Mouse (Mus musculus) MEL (cell line): Measurements from ENCODE around the gene 1700029I15Rik. TPM values are rescaled to one million over a fixed set of nuclear protein-coding genes. Genes with fewer than 3 reads are reported as not detected.

Source experiments
- DNase-seq: peaks from one replicate; pipeline ENCODE4 v3.0.0; 2011; ENCODE audit warnings: low read depth, low spot score
- H3K27ac ChIP-seq: 2 replicates; pipeline ENCODE4 v1.5.1; 2012; ENCODE audit warnings: low read depth, mild to moderate bottlenecking, control low read depth, low read length, moderate library complexity; ENCODE audit not compliant: control insufficient read depth
- H3K27me3 ChIP-seq, 2 experiments: fragments of 150-350 bp in 1 of 2; sonication (generic) in 1 of 2; 2 replicates each; pipeline ENCODE4 v1.6.1; 2012; ENCODE audit warnings: low read length in 2 of 2, mild to moderate bottlenecking in 2 of 2, improper control_type of control experiment in 1 of 2, moderate library complexity in 1 of 2; ENCODE audit not compliant: insufficient read depth in 2 of 2, control insufficient read depth in 1 of 2
- H3K36me3 ChIP-seq, 2 experiments: 2 replicates each; pipeline ENCODE4 v1.6.1; 2012 to 2014; ENCODE audit warnings: low read length in 2 of 2, improper control_type of control experiment in 1 of 2, inconsistent platforms in 1 of 2, mild to moderate bottlenecking in 1 of 2; ENCODE audit not compliant: insufficient read depth in 2 of 2, control insufficient read depth in 1 of 2
- H3K4me1 ChIP-seq, 2 experiments: fragments of 150-350 bp in 1 of 2; sonication (generic) in 1 of 2; 2 replicates each; pipeline ENCODE4 v1.6.1; 2012; ENCODE audit warnings: low read length in 2 of 2, improper control_type of control experiment in 1 of 2, mild to moderate bottlenecking in 1 of 2; ENCODE audit not compliant: insufficient read depth in 2 of 2, control insufficient read depth in 1 of 2
- H3K4me3 ChIP-seq, 2 experiments: fragments of 150-350 bp in 1 of 2; sonication (generic) in 1 of 2; 2 replicates each; pipeline ENCODE4 v1.5.1; 2012; ENCODE audit warnings: low read depth in 2 of 2, low read length in 2 of 2, mild to moderate bottlenecking in 2 of 2, moderate library complexity in 2 of 2, control low read depth in 1 of 2, improper control_type of control experiment in 1 of 2; ENCODE audit not compliant: control insufficient read depth in 1 of 2, insufficient read depth in 1 of 2
- H3K79me2 ChIP-seq: 2 replicates; pipeline ENCODE4 v1.6.1; 2012; ENCODE audit warnings: mild to moderate bottlenecking, low read length, moderate library complexity; ENCODE audit not compliant: control insufficient read depth, poor library complexity, insufficient read depth
- H3K9ac ChIP-seq: 2 replicates; pipeline ENCODE4 v1.6.1; 2012; ENCODE audit warnings: low read depth, mild to moderate bottlenecking, control low read depth, low read length, moderate library complexity; ENCODE audit not compliant: control insufficient read depth, poor library complexity, severe bottlenecking
- H3K9me3 ChIP-seq: fragments of 150-350 bp; sonication (generic); replicated peaks from 2 replicates; pipeline ENCODE4 v1.6.1; 2012; ENCODE audit warnings: mild to moderate bottlenecking, low read length, improper control_type of control experiment, moderate library complexity; ENCODE audit not compliant: insufficient read depth
- BHLHE40 ChIP-seq: IDR thresholded peaks from 2 replicates; pipeline ENCODE4 v1.6.1; 2012; ENCODE audit warnings: low read depth, mild to moderate bottlenecking, inconsistent platforms, low read length, improper control_type of control experiment, borderline replicate concordance
- CHD1 ChIP-seq: IDR thresholded peaks from 2 replicates; pipeline ENCODE4 v1.6.1; 2012; ENCODE audit warnings: low read depth, mild to moderate bottlenecking, inconsistent platforms, low read length, improper control_type of control experiment
- CHD2 ChIP-seq: IDR thresholded peaks from 2 replicates; pipeline ENCODE4 v1.6.1; 2011; ENCODE audit warnings: low read length, improper control_type of control experiment
- E2F4 ChIP-seq: IDR thresholded peaks from 2 replicates; pipeline ENCODE4 v1.6.1; 2011; ENCODE audit warnings: low read depth, low read length, improper control_type of control experiment, borderline replicate concordance
- ELF1 ChIP-seq: IDR thresholded peaks from 2 replicates; pipeline ENCODE4 v1.6.1; 2014; ENCODE audit warnings: low read depth, mild to moderate bottlenecking, inconsistent platforms, low read length, improper control_type of control experiment, moderate library complexity
- ETS1 ChIP-seq: IDR thresholded peaks from 2 replicates; pipeline ENCODE4 v1.6.1; 2012; ENCODE audit warnings: low read depth, mild to moderate bottlenecking, inconsistent platforms, low read length, improper control_type of control experiment, moderate library complexity
- GABPA ChIP-seq: IDR thresholded peaks from 2 replicates; pipeline ENCODE4 v1.6.1; 2012; ENCODE audit warnings: low read depth, mild to moderate bottlenecking, inconsistent platforms, low read length, improper control_type of control experiment, moderate library complexity
- GATA1 ChIP-seq: IDR thresholded peaks from 2 replicates; pipeline ENCODE4 v1.6.1; 2011; ENCODE audit warnings: low read depth, low read length, improper control_type of control experiment
- HCFC1 ChIP-seq: IDR thresholded peaks from 2 replicates; pipeline ENCODE4 v1.6.1; 2012; ENCODE audit warnings: low read depth, mild to moderate bottlenecking, inconsistent platforms, low read length, improper control_type of control experiment, moderate library complexity
- JUND ChIP-seq: IDR thresholded peaks from 2 replicates; pipeline ENCODE4 v1.6.1; 2011; ENCODE audit warnings: low read depth, mild to moderate bottlenecking, improper control_type of control experiment, low read length
- KAT2A ChIP-seq: conservative IDR thresholded peaks from 2 replicates; pipeline ENCODE4 v1.6.1; 2012; ENCODE audit warnings: low read depth, low read length, improper control_type of control experiment, inconsistent platforms
- MAX ChIP-seq: IDR thresholded peaks from 2 replicates; pipeline ENCODE4 v1.6.1; 2011; ENCODE audit warnings: low read length, improper control_type of control experiment
- MAZ ChIP-seq: IDR thresholded peaks from 2 replicates; pipeline ENCODE4 v1.6.1; 2012; ENCODE audit warnings: low read depth, mild to moderate bottlenecking, inconsistent platforms, low read length, improper control_type of control experiment
- MXI1 ChIP-seq: IDR thresholded peaks from 2 replicates; pipeline ENCODE4 v1.6.1; 2011; ENCODE audit warnings: mild to moderate bottlenecking, low read depth, low read length, improper control_type of control experiment
- MYC ChIP-seq: IDR thresholded peaks from 2 replicates; pipeline ENCODE4 v1.6.1; 2011; ENCODE audit warnings: low read depth, mild to moderate bottlenecking, low read length, improper control_type of control experiment, moderate library complexity
- NELFE ChIP-seq: IDR thresholded peaks from 2 replicates; pipeline ENCODE4 v1.6.1; 2011; ENCODE audit warnings: low read depth, low read length, improper control_type of control experiment
- POLR2A ChIP-seq, 2 experiments: IDR thresholded peaks; 2 replicates each; pipeline ENCODE4 v1.6.1; 2011 to 2012; ENCODE audit warnings: low read length in 2 of 2, mild to moderate bottlenecking in 2 of 2, control low read depth in 1 of 2, improper control_type of control experiment in 1 of 2, low read depth in 1 of 2, moderate library complexity in 1 of 2; ENCODE audit not compliant: control insufficient read depth in 1 of 2, insufficient read depth in 1 of 2, poor library complexity in 1 of 2
- POLR2AphosphoS5 ChIP-seq: IDR thresholded peaks from 2 replicates; pipeline ENCODE4 v1.6.1; 2012; ENCODE audit warnings: low read depth, borderline replicate concordance, mild to moderate bottlenecking, inconsistent platforms, low read length, moderate library complexity, mixed read lengths
- RAD21 ChIP-seq: IDR thresholded peaks from 2 replicates; pipeline ENCODE4 v1.6.1; 2011; ENCODE audit warnings: mild to moderate bottlenecking, low read depth, low read length, improper control_type of control experiment
- RCOR1 ChIP-seq: IDR thresholded peaks from 2 replicates; pipeline ENCODE4 v1.6.1; 2012; ENCODE audit warnings: low read depth, mild to moderate bottlenecking, inconsistent platforms, low read length, improper control_type of control experiment
- SIN3A ChIP-seq: IDR thresholded peaks from 2 replicates; pipeline ENCODE4 v1.6.1; 2012; ENCODE audit warnings: low read length, improper control_type of control experiment, inconsistent platforms
- TAL1 ChIP-seq: IDR thresholded peaks from 2 replicates; pipeline ENCODE4 v1.6.1; 2012; ENCODE audit warnings: mild to moderate bottlenecking, inconsistent platforms, low read length, moderate library complexity, mixed read lengths
- TBP ChIP-seq: IDR thresholded peaks from 2 replicates; pipeline ENCODE4 v1.8.0; 2011; ENCODE audit warnings: low read depth, low read length, improper control_type of control experiment
- TCF12 ChIP-seq: IDR thresholded peaks from 2 replicates; pipeline ENCODE4 v1.6.1; 2014; ENCODE audit warnings: low read depth, mild to moderate bottlenecking, inconsistent platforms, low read length, improper control_type of control experiment, moderate library complexity
- UBTF ChIP-seq: IDR thresholded peaks from 2 replicates; pipeline ENCODE4 v1.6.1; 2012; ENCODE audit warnings: low read depth, mild to moderate bottlenecking, inconsistent platforms, low read length, improper control_type of control experiment, moderate library complexity, borderline replicate concordance; ENCODE audit not compliant: insufficient read depth
- USF2 ChIP-seq, 2 experiments: IDR thresholded peaks; 2 replicates each; pipeline ENCODE4 v1.6.1; 2011 to 2012; ENCODE audit warnings: improper control_type of control experiment in 2 of 2, low read length in 2 of 2, borderline replicate concordance in 1 of 2, inconsistent platforms in 1 of 2, low read depth in 1 of 2, mild to moderate bottlenecking in 1 of 2; ENCODE audit not compliant: insufficient read depth in 1 of 2
- ZC3H11A ChIP-seq: IDR thresholded peaks from 2 replicates; pipeline ENCODE4 v1.6.1; 2012; ENCODE audit warnings: low read depth, mild to moderate bottlenecking, inconsistent platforms, low read length, improper control_type of control experiment
- ZKSCAN1 ChIP-seq: IDR thresholded peaks from 2 replicates; pipeline ENCODE4 v1.6.1; 2012; ENCODE audit warnings: low read depth, mild to moderate bottlenecking, inconsistent platforms, low read length, improper control_type of control experiment, moderate library complexity
- ZMIZ1 ChIP-seq: IDR thresholded peaks from 2 replicates; pipeline ENCODE4 v1.6.1; 2012; ENCODE audit warnings: low read depth, mild to moderate bottlenecking, inconsistent platforms, low read length, improper control_type of control experiment, moderate library complexity
- polyA plus RNA-seq, 2 experiments: library from polyadenylated mRNA; stranded (reverse) in 1 of 2; unstranded in 1 of 2; fragments of >175 nt in 1 of 2; fragments of >200 nt in 1 of 2; gene quantifications; 2 replicates each; pipeline versions ENCODE4 v1.2.1 to v1.2.4; 2012; ENCODE audit warnings: low replicate concordance in 2 of 2, low read depth in 1 of 2; ENCODE audit not compliant: insufficient read length in 2 of 2, insufficient read depth in 1 of 2, missing spikeins in 1 of 2
- total RNA-seq: library from RNA; depleted of rRNA; stranded (reverse); fragments of 300-350 nt; gene quantifications from 2 replicates; pipeline ENCODE4 v1.2.3, GENCODE M21; 2012

1700029I15Rik gene
- total and polyA plus RNA-seq, 3 experiments, result 0.65 to 3.2 TPM; not detected in 1

DNA sequence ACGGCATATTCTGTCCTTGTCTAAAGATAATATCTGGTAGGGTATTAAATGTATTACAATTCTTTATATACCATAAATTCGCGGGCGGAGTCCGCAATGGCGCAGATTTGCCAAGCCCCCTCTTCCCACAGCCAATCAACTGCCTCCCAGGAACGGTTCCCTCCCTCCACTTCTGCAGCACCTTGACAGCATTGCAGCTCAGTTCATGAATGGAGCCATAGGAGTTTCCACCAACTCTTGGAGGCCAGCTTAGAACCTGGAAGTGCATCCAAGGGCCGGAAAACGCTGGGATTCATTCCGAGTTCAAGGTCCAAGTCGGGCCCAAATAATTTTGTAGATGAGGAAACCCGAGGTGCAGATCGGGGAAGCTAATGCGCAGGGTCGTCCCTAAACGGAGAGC lies 7.8 kb upstream of the 1700029I15Rik start, which contains the start of the genes Pex16 and Large2:
Pex16 (plus strand) TSS at position 163 of the 400 bp plus-strand sequence.
Large2 (minus strand) TSS at position 356 of the 400 bp plus-strand sequence.
- peak; percentile 83 for DNase-seq
- H3K9ac ChIP-seq, result peak within 1 kb of the TSS; percentile 81
- peak within 1 kb of the TSS; percentile 72 to 84 for H3K4me3 ChIP-seq
- no peaks in the 10 kb centered on the region for H3K36me3 ChIP-seq
- H3K4me1 ChIP-seq, result peaks cover 0 to 12% of the 10 kb centered on the region in 2 experiments; a peak in 2 of 4 replicates
- H3K79me2 ChIP-seq, result peaks cover 5% of the 10 kb centered on the region
- TF ChIP-seq NELFE, result peak; percentile 62
- TF ChIP-seq HCFC1, result no peak
- no peak for TF ChIP-seq SIN3A
- TF ChIP-seq MXI1, result peak; percentile 36; the same call in 1 of the 2 replicates
- no peak for TF ChIP-seq RCOR1
- TF ChIP-seq ELF1, result no peak
- TF ChIP-seq MYC, result no peak
- TF ChIP-seq CHD2, result no peak
- TF ChIP-seq TBP, result 0 out of 2 replicates have a peak, but pooled peaks have one; percentile 36
- no peak for TF ChIP-seq BHLHE40
- TF ChIP-seq CHD1, result no peak
- TF ChIP-seq TCF12, result no peak
- TF ChIP-seq MAX, result no peak
- TF ChIP-seq ZKSCAN1, result no peak
- TF ChIP-seq POLR2A (IDR thresholded peaks at IDR 0.05; ENCODE audit: control insufficient read depth in 1 of 2, insufficient read depth in 1 of 2, low read depth in 1 of 2, low read length in 2 of 2, poor library complexity in 1 of 2), result peak; percentile 11 to 33; a peak in 1 of 4 replicates
- no peak for TF ChIP-seq GATA1
- no peak for TF ChIP-seq GABPA
- TF ChIP-seq UBTF, result no peak
- TF ChIP-seq USF2 (IDR thresholded peaks at IDR 0.05; ENCODE audit: borderline replicate concordance in 1 of 2, insufficient read depth in 1 of 2, low read depth in 1 of 2, low read length in 2 of 2), result no peak
- no peaks in the 10 kb centered on the region for H3K27me3 ChIP-seq
- no peaks in the 10 kb centered on the region for H3K9me3 ChIP-seq
- peak within 1 kb of the TSS; percentile 68 for H3K27ac ChIP-seq

DNA sequence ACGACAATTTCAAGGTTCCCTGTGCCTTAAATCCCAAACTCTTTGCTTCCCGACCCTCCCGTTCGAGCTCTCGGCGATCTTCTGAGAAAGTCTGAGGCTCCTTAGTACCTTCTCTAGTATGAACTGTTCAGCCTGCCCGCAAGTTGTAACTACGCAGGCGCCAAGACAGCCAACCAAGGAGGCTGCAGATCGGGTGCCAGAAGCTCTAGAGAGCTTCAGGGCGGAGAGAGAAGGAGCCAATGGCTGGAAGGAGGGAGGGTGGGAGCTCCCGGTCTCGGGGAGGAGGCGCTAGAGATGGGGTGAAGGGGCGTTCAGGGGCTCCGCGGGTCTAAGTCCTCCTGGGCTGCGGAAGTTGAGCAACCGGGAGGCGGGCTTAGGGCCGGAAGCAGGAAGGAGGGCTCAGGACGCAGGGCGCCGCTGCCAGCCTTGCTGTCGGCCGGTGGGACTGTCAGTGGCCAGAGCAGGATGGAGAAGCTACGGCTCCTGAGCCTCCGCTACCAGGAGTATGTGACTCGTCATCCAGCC lies 7.2 kb upstream of the 1700029I15Rik start:
- no peaks in the 10 kb centered on the region for H3K36me3 ChIP-seq
- TF ChIP-seq TAL1, result no peak
- TF ChIP-seq NELFE, result peak; percentile 79
- peak; percentile 60; the same call in 1 of the 2 replicates for TF ChIP-seq CHD2
- TF ChIP-seq E2F4, result no peak
- peak; percentile 81 for TF ChIP-seq MXI1
- no peak for TF ChIP-seq USF2 (IDR thresholded peaks at IDR 0.05; ENCODE audit: borderline replicate concordance in 1 of 2, insufficient read depth in 1 of 2, low read depth in 1 of 2, low read length in 2 of 2)
- no peak for TF ChIP-seq RAD21
- no peak for TF ChIP-seq JUND
- TF ChIP-seq RCOR1, result peak; percentile 44; the same call in 1 of the 2 replicates
- peak; percentile 82 to 90; a peak in 3 of 4 replicates for TF ChIP-seq POLR2A (IDR thresholded peaks at IDR 0.05; ENCODE audit: control insufficient read depth in 1 of 2, insufficient read depth in 1 of 2, low read depth in 1 of 2, low read length in 2 of 2, poor library complexity in 1 of 2)
- TF ChIP-seq ELF1, result peak; percentile 97
- TF ChIP-seq POLR2AphosphoS5, result no peak
- peak; percentile 91 for TF ChIP-seq MAZ
- TF ChIP-seq ETS1, result peak; percentile 39; the same call in 1 of the 2 replicates
- no peak for TF ChIP-seq BHLHE40
- no peak for TF ChIP-seq ZMIZ1
- TF ChIP-seq UBTF, result no peak
- peak; percentile 99 for TF ChIP-seq SIN3A
- TF ChIP-seq ZC3H11A, result no peak
- peak; percentile 84 for TF ChIP-seq KAT2A

More for the DNA sequence above, 7.2 kb upstream of the 1700029I15Rik start:
- Histone ChIP-seq H3K4me3 (peak overlapping the region; percentile 72 to 84), H3K79me2 (peaks cover 5% of the 10 kb centered on the region), H3K9ac (peak overlapping the region; percentile 81), H3K4me1 (peaks cover 0 to 12% of the 10 kb centered on the region in 2 experiments; a peak in 2 of 4 replicates), H3K27me3 (no peaks in the 10 kb centered on the region), H3K27ac (peak overlapping the region; percentile 68), H3K9me3 (no peaks in the 10 kb centered on the region)
- DNase-seq, result peak; percentile 99
